Mouse (Mus musculus) stomach, postnatal 0 days (tissue): ENCODE data around the gene Fam160a2.

Experiments used
- CTCF ChIP-seq: IDR thresholded peaks from 2 replicates; pipeline ENCODE4 v1.5.1; 2016; ENCODE audit warnings: antibody characterized with exemption, low read depth, mild to moderate bottlenecking, moderate library complexity
- EP300 ChIP-seq: optimal IDR thresholded peaks from 2 replicates; pipeline ENCODE3; 2016; ENCODE audit warnings: antibody characterized with exemption

- TF ChIP-seq CTCF (no peak), EP300 (no peak)
These were observed 57.1 kb downstream of the Fam160a2 start for GRCm38 (mm10) chr7:105342752-105343151.
